ENCODE assay signal across 16 mouse cellular contexts in genomic region chr3:109365875-109366274, GRCm38 (mm10). TPM values are rescaled to one million over a fixed set of nuclear protein-coding genes. Genes with fewer than 3 reads are reported as not detected.
DNase-seq lines count a peak whose midpoint lies in the region; ATAC-seq and TF ChIP-seq lines count a peak whose summit lies in the region.
"Had no signal": no experiment of that assay in that cellular context is flagged by ENCODE, and none has a peak within 500 bp of the region (broad histone marks: within the 10 kb centered on the region; RNA-seq: fewer than 3 reads in every experiment).

No protein-coding gene starts in this region.

- no peak for TF ChIP-seq CTCF in cortical plate, adult 2 months (IDR thresholded peaks at IDR 0.05; ENCODE audit: extremely low read depth, insufficient read depth, low read length)

- peak overlapping the region; percentile 55 for H3K27ac ChIP-seq in heart, embryonic 13.5 days (replicated peaks)
- H3K27ac ChIP-seq in limb, embryonic 15.5 days, result peak overlapping the region; percentile 47; the same call in 1 of the 2 replicates
- H3K27ac ChIP-seq in limb, embryonic 10.5 days, result no peak overlapping the region
- H3K27ac ChIP-seq in cortical plate, adult 2 months (ENCODE audit: insufficient read depth, low read length), result peak overlapping the region; percentile 35; the same call in 1 of the 2 replicates
- H3K27ac ChIP-seq: forebrain, embryonic 10.5 days; hindbrain, embryonic 14.5 days; limb, embryonic 13.5 days; liver, embryonic 14.5 days; lung, embryonic 15.5 days; macrophage had no signal

- H3K9ac ChIP-seq in heart, embryonic 13.5 days, result no peak overlapping the region
- H3K9ac ChIP-seq in limb, embryonic 15.5 days, result no peak overlapping the region
- H3K9ac ChIP-seq: hindbrain, embryonic 14.5 days; limb, embryonic 13.5 days; liver, embryonic 14.5 days; lung, embryonic 15.5 days had no signal

- no peak for TF ChIP-seq POLR2A in cortical plate, adult 2 months (IDR thresholded peaks at IDR 0.05; ENCODE audit: extremely low read depth, insufficient read depth, low read length)

- peaks cover 58% of the 10 kb centered on the region for H3K4me1 ChIP-seq in heart, embryonic 13.5 days
- peaks cover 12% of the 10 kb centered on the region for H3K4me1 ChIP-seq in limb, embryonic 15.5 days
- H3K4me1 ChIP-seq in limb, embryonic 10.5 days, result peaks cover 8% of the 10 kb centered on the region; the same call in 1 of the 2 replicates
- peaks cover 1% of the 10 kb centered on the region; the same call in 1 of the 2 replicates for H3K4me1 ChIP-seq in cortical plate, adult 2 months (ENCODE audit: control insufficient read depth, insufficient read depth, low read length)
- H3K4me1 ChIP-seq: forebrain, embryonic 10.5 days had no signal

- no peak overlapping the region for H3K4me2 ChIP-seq in heart, embryonic 13.5 days
- H3K4me2 ChIP-seq in limb, embryonic 15.5 days, result no peak overlapping the region
- H3K4me2 ChIP-seq: hindbrain, embryonic 14.5 days; limb, embryonic 13.5 days; lung, embryonic 15.5 days had no signal

- ATAC-seq in heart, embryonic 13.5 days (ENCODE audit: extremely low read depth, insufficient number of reproducible peaks, low FRiP score, low TSS enrichment), result no peak
- ATAC-seq in limb, embryonic 15.5 days (ENCODE audit: insufficient number of reproducible peaks, low FRiP score, low TSS enrichment, low read depth), result no peak
- ATAC-seq in granulocyte monocyte progenitor cell, adult 5-6 weeks (replicated peaks; ENCODE audit: poor library complexity, severe bottlenecking), result peak; percentile 31
- ATAC-seq: intestine, embryonic 16.5 days had no signal

- no peak for DNase-seq in heart, adult 18-20 months
- DNase-seq in limb, embryonic 10.5 days (ENCODE audit: low spot score), result no peak
- no peak for DNase-seq in lung, postnatal 25 days (ENCODE audit: low spot score)
- DNase-seq: adrenal gland, adult 2 months; thymus, postnatal 14 days had no signal

- 84% methylated on average over 2 of the region's 2 CpGs for WGBS in heart, embryonic 13.5 days
- WGBS in limb, embryonic 15.5 days, result 85% methylated on average over 2 of the region's 2 CpGs
- 96% methylated on average over 2 of the region's 2 CpGs for WGBS in limb, embryonic 10.5 days

- no peaks in the 10 kb centered on the region for H3K9me3 ChIP-seq in heart, embryonic 13.5 days
- no peaks in the 10 kb centered on the region for H3K9me3 ChIP-seq in limb, embryonic 15.5 days
- H3K9me3 ChIP-seq in limb, embryonic 10.5 days (replicated peaks), result no peaks in the 10 kb centered on the region
- H3K9me3 ChIP-seq: forebrain, embryonic 10.5 days; limb, embryonic 13.5 days; lung, embryonic 15.5 days had no signal

- no peaks in the 10 kb centered on the region for H3K36me3 ChIP-seq in heart, embryonic 13.5 days
- H3K36me3 ChIP-seq in limb, embryonic 15.5 days, result no peaks in the 10 kb centered on the region
- no peaks in the 10 kb centered on the region for H3K36me3 ChIP-seq in limb, embryonic 10.5 days
- H3K36me3 ChIP-seq: forebrain, embryonic 10.5 days; limb, embryonic 13.5 days; lung, embryonic 15.5 days had no signal

- H3K4me3 ChIP-seq in heart, embryonic 13.5 days, result no peak overlapping the region
- H3K4me3 ChIP-seq in limb, embryonic 15.5 days, result no peak overlapping the region
- no peak overlapping the region for H3K4me3 ChIP-seq in limb, embryonic 10.5 days
- no peak overlapping the region for H3K4me3 ChIP-seq in cortical plate, adult 2 months (ENCODE audit: insufficient read depth, low read length)
- H3K4me3 ChIP-seq: forebrain, embryonic 10.5 days; limb, embryonic 13.5 days; lung, embryonic 15.5 days had no signal

- H3K27me3 ChIP-seq in heart, embryonic 13.5 days (replicated peaks), result no peaks in the 10 kb centered on the region
- H3K27me3 ChIP-seq in limb, embryonic 15.5 days, result no peaks in the 10 kb centered on the region
- no peaks in the 10 kb centered on the region for H3K27me3 ChIP-seq in limb, embryonic 10.5 days (ENCODE audit: low read depth, poor library complexity, severe bottlenecking)
- H3K27me3 ChIP-seq: limb, embryonic 13.5 days; lung, embryonic 15.5 days had no signal

RNA-seq across cellular contexts. Expression of gene Vav3, which starts 25.4 kb away (rescaled TPM):
- 7.4 and 7.5 TPM in 2 replicates for polyA plus RNA-seq in heart, embryonic 13.5 days (2015; fragmentation: Nextera tagmentation; extraction: Ambion mirVana)
- 1 to 10 TPM; 4.8 to 5.4 TPM for total RNA-seq in heart, adult 18-20 months (2021)
- 30.0 and 31.3 TPM in 2 replicates for polyA plus RNA-seq in limb, embryonic 15.5 days (2015; fragmentation: Nextera tagmentation; extraction: Ambion mirVana)
- polyA plus RNA-seq in limb, embryonic 10.5 days (2016; fragmentation: Nextera tagmentation; extraction: Ambion mirVana), result 3.0 and 3.4 TPM in 2 replicates
- 3.5 and 3.8 TPM in 2 replicates for polyA plus RNA-seq in cortical plate, adult 2 months (2012; rRNA removed)
- 52.5 and 75.4 TPM in 2 replicates for total RNA-seq in granulocyte monocyte progenitor cell, adult 5-6 weeks (2014; fragmentation: Nextera tagmentation)
- total RNA-seq in granulocyte monocyte progenitor cell, adult 5-6 weeks (2017), result 84.4 and 85.7 TPM in 2 replicates
